Mouse (Mus musculus) liver, postnatal 0 days (tissue): ENCODE results near the gene Tdrd9. TPM values are rescaled to one million over a fixed set of nuclear protein-coding genes. Genes with fewer than 3 reads are reported as not detected.

Experiments used
- ATAC-seq: fragments of 200-750 bp; cut with Nextera tagmentation; 2 replicates; pipeline ENCODE4 v1.8.0; 2017; ENCODE audit warnings: mild to moderate bottlenecking, moderate library complexity
- DNase-seq: peaks from one replicate; pipeline ENCODE4 v3.0.0-alpha.2; 2016
- H3K27ac ChIP-seq: fragments of 300-500 bp; sonication (generic); 2 replicates; pipeline ENCODE4 v1.5.1; 2014; ENCODE audit warnings: antibody characterized with exemption, moderate library complexity, mild to moderate bottlenecking, low read depth
- H3K27me3 ChIP-seq: fragments of 300-500 bp; sonication (generic); 2 replicates; pipeline ENCODE4 v1.6.1; 2014; ENCODE audit warnings: low read length, control low read depth, mixed read lengths; ENCODE audit not compliant: insufficient read depth
- H3K36me3 ChIP-seq: fragments of 300-500 bp; sonication (generic); replicated peaks from 2 replicates; pipeline ENCODE4 v1.6.1; 2014; ENCODE audit warnings: mild to moderate bottlenecking, control low read depth, low read length, moderate library complexity, mixed read lengths; ENCODE audit not compliant: insufficient read depth
- H3K4me1 ChIP-seq: fragments of 300-500 bp; sonication (generic); 2 replicates; pipeline ENCODE4 v1.6.1; 2014; ENCODE audit warnings: antibody characterized with exemption, mild to moderate bottlenecking, control low read depth; ENCODE audit not compliant: insufficient read depth
- H3K4me2 ChIP-seq: fragments of 300-500 bp; sonication (generic); 2 replicates; pipeline ENCODE4 v1.6.1; 2014; ENCODE audit warnings: low read depth, mild to moderate bottlenecking, low read length, moderate library complexity, mixed read lengths
- H3K4me3 ChIP-seq: fragments of 300-500 bp; sonication (generic); 2 replicates; pipeline ENCODE4 v1.5.1; 2014; ENCODE audit warnings: low read depth, low read length
- H3K9ac ChIP-seq: fragments of 300-500 bp; sonication (generic); replicated peaks from 2 replicates; pipeline ENCODE4 v1.6.1; 2014; ENCODE audit warnings: mild to moderate bottlenecking, moderate library complexity
- H3K9me3 ChIP-seq: fragments of 300-500 bp; sonication (generic); 2 replicates; pipeline ENCODE4 v1.6.1; 2016; ENCODE audit warnings: mild to moderate bottlenecking, control low read depth, low read length, mixed read lengths
- CTCF ChIP-seq: sonication (generic); IDR thresholded peaks from 2 replicates; pipeline ENCODE4 v1.5.1; 2016; ENCODE audit warnings: antibody characterized with exemption, low read depth
- EP300 ChIP-seq: IDR thresholded peaks from 2 replicates; pipeline ENCODE4 v1.6.1; 2016; ENCODE audit warnings: antibody characterized with exemption, low read depth, mild to moderate bottlenecking
- WGBS: fragments of 180-500 bp; shearing (Covaris S2); extraction: QIAGEN DNeasy Blood & Tissue Kit; methylation state at CpG from one replicate; pipeline ENCODE4 v1.1.7; 2014; ENCODE audit not compliant: insufficient replicate concordance; 5-methylcytosine and 5-hydroxymethylcytosine counted together
- microRNA-seq: library from miRNA; unstranded; fragments of <30 nt; microRNA quantifications from one replicate; pipeline ENCODE4, GENCODE M21; 2016
- polyA plus RNA-seq: library from polyadenylated mRNA; unstranded; fragments of >200 nt; fragmentation: Nextera tagmentation; extraction: Ambion mirVana; gene quantifications from 2 replicates; pipeline ENCODE4 v1.2.1, GENCODE M21; 2015

Tdrd9 gene
- polyA plus RNA-seq, 1 experiment from 2014 or later = 0.21 TPM

DNA sequence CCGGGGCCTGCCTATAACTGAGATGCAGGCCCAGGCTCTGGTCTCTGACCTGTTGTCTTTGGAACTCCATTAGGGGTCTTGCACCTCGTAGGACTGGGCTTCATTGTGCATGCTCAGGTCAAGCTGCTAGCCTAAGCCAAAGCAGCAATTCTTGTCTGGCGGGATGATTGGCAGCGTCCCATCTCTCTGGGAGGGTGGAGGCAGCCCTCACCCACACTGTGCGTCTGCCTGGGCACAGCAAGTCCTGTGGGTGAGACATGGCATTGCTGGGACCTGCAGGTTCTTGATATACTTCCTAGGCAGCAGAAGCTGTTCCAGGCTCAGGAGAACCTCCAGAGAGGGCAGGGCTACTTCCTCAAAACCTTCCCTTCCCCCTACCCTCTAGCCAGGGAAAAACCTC is 145.6 kb downstream of the Tdrd9 start:
- Histone ChIP-seq H3K9me3 (no peaks in the 10 kb centered on the region), H3K27ac (no peak overlapping the region), H3K27me3 (no peaks in the 10 kb centered on the region), H3K36me3 (no peaks in the 10 kb centered on the region), H3K9ac (no peak overlapping the region), H3K4me2 (no peak overlapping the region), H3K4me3 (no peak overlapping the region), H3K4me1 (no peaks in the 10 kb centered on the region)
- WGBS = 66% methylated on average over 5 of the region's 5 CpGs
- DNase-seq = no peak
- no peak for ATAC-seq
- TF ChIP-seq CTCF (no peak), EP300 (no peak)

DNA sequence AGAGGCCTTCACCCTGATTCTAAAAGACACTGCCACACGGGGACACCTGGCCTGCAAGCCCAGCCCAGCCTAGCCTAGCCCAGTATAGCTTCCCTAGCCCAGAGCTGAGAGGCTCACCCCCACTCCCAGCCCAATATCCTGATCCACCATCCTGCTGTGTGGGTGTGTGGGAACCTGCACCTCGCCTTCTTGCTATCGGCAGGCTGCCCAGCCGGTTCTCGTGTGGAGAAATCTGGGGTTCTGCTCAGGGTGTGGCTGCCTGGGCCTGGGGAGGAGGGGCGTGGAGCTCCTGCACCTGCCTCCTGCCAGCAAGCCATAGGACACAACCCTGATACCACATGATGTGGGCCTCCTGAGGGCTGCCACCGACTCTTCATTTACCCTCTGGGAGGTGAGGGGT is 146.3 kb downstream of the Tdrd9 start:
- Histone ChIP-seq H3K9ac (no peak overlapping the region), H3K9me3 (no peaks in the 10 kb centered on the region), H3K4me2 (no peak overlapping the region), H3K27me3 (no peaks in the 10 kb centered on the region), H3K36me3 (no peaks in the 10 kb centered on the region), H3K4me1 (no peaks in the 10 kb centered on the region), H3K27ac (no peak overlapping the region), H3K4me3 (no peak overlapping the region)
- ATAC-seq (no peak), DNase-seq (no peak)
- TF ChIP-seq EP300 (no peak), CTCF (no peak)
- WGBS = 65% methylated on average over 7 of the region's 7 CpGs

Small RNA genes lying within 50 kb of the gene (microRNA-seq; reads per million reads assigned to microRNA genes)
- gene Mir3073a = not detected
- not detected for gene Mir3073b

Other genes starting within 250 kb of the Tdrd9 start
- 9.6 and 10.7 TPM in 2 replicates for gene Klc1, start 212.7 kb upstream of the Tdrd9 start, polyA plus RNA-seq
- 2.0 and 2.1 TPM in 2 replicates for gene Xrcc3, start 157.7 kb upstream of the Tdrd9 start, polyA plus RNA-seq
- 53.3 and 60.0 TPM in 2 replicates for gene Zfyve21, start 157.4 kb upstream of the Tdrd9 start, polyA plus RNA-seq
- gene Ppp1r13b, start 63.4 kb upstream of the Tdrd9 start, polyA plus RNA-seq = 4.3 and 4.5 TPM in 2 replicates
- 676 and 694 TPM in 2 replicates for gene Atp5mpl, start 4.6 kb upstream of the Tdrd9 start, polyA plus RNA-seq
- gene Rd3l, start 9.8 kb downstream of the Tdrd9 start, polyA plus RNA-seq = not detected in 2 replicates
- gene Aspg, start 135.1 kb downstream of the Tdrd9 start, polyA plus RNA-seq = 12.6 and 14.8 TPM in 2 replicates
- 0.14 and 0.17 TPM in 2 replicates for gene Kif26a, start 174.6 kb downstream of the Tdrd9 start, polyA plus RNA-seq